Mouse (Mus musculus): ENCODE measurements around the gene Phactr2. TPM values are rescaled to one million over a fixed set of nuclear protein-coding genes. Genes with fewer than 3 reads are reported as not detected.

Phactr2 gene
- polyA plus RNA-seq, 1 experiment: not detected

DNA sequence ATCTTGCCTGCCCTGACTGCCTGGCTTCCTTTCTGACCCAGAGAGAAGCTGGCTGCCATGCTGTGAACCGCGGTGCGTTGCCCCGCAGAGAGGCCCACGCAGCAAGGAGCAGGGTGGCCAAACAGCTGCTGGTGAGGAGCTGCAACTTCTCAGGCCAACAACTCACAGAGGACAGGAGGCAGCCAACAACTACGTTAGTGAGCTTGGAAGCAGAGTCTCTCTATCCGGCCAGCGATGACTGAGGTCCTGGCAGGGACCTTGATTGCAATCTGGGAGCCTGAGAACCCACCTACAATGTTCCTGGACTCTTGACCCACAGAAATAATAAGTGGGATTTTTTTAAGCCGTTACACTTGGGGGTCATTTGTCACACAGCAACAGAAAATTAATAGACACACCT, 49.0 kb downstream of the Phactr2 start:
- TF ChIP-seq GATA1 (IDR thresholded peaks at IDR 0.05; ENCODE audit: low read length): no peak

DNA sequence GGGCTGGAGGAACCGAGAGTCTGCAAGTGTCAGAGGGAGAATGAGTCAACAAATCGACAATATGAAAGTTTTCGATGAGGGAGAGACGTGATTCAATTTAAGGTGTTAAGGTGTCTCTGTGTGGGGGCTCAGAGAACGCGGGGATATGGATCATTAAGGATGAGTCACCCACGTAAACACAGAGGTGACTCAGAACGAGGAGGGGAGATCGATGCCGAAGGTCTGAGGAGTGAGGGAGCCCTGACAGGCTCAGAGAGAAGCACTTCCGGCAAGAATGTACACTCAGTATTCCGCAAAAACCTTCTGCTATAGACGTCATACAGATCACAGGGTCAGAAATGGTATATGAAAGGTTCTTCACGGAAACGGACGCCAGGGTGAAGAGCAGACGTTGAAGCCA, 49.7 kb downstream of the Phactr2 start:
- no peak for TF ChIP-seq GATA1 (IDR thresholded peaks at IDR 0.05; ENCODE audit: low read length)

DNA sequence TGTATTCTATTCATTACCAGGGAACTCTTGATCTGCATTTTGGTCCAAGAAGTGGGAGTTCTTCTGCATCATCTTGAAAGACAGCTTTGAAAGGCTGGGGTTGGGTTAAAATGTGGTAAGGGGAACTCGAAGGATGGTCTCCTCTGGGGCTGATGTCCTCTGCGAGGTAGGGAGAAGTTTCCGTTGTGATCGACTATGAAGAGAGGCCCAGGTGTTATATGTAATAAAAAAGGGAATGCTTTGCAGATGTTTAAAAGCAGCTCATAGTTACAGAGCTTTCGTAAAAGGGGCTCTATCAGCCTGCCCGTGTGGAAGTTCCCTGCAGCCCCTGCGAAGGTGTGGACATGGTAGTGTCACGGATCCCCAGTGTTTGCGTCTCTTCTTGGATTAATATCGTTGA, 50.2 kb downstream of the Phactr2 start:
- no peak for TF ChIP-seq GATA1 (IDR thresholded peaks at IDR 0.05; ENCODE audit: low read length)

DNA sequence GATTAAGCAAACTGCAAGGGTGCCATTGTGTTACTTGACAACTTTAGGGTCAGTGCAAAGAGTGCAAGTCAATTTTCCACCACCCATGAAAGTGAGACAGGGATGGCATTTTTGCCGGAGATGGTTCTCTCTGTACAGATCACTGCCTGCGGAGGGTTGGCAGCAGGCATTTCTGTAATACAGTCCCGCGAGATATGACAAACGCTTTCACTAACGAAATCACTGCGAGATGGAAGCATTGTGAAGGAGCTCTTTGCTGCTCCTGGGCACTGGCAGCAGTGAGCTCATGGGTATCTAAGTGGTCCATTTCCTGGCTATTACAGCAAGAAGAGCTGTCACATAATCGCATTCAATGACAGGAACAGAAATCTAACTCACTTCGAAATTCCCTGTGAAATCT, 52.1 kb downstream of the Phactr2 start:
- no peak for TF ChIP-seq GATA1 (IDR thresholded peaks at IDR 0.05; ENCODE audit: low read length)

DNA sequence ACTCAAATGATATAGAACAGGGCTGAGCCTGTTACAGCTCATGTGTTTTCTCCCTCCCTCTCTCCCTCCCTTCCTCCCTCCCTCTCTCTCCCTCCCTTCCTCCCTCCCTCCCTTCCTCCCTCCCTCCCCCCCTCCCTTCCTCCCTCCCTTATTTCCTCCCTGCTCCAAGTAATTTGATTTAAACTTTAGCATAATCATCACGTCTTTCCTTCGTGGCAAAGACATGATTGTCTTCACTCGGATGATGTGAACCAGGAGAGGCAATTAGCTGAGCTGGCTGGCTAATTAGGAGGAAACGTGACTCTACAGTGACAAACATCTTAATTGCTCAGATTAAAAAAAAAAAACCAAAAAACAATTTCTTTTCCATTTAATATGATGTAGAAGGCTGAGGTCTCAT, 55.0 kb downstream of the Phactr2 start:
- no peak for TF ChIP-seq GATA1 (IDR thresholded peaks at IDR 0.05; ENCODE audit: low read length)

DNA sequence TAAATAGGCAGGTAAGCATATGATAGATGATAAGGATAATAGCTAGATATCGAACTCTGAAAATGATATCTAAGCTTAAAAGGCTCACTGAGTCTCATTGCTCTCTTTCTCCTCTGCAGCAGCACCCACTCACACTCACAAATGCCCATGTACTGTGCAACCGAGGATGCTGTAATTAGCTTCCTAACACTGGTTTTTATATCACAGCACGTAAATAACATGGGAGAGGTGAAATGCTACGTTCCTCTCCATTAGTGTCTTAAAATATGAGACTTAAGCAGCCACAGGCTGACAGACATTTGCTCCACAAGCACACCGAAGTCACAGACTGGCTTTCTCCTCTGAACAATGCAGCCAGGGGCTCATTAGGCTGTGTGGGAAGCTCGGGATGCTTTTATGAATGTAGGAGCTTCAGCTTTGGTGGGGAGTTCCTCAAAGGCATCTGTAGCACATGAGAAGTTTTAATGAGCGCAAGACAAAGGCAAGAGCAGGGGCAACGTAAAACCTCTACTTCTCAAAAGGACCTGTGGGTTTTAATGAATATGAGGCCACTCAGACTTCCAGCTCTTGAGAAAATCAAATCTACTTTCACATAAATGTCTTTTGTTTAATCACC, 58.6 kb downstream of the Phactr2 start:
- no peak for TF ChIP-seq GATA1 (IDR thresholded peaks at IDR 0.05; ENCODE audit: low read length)

DNA sequence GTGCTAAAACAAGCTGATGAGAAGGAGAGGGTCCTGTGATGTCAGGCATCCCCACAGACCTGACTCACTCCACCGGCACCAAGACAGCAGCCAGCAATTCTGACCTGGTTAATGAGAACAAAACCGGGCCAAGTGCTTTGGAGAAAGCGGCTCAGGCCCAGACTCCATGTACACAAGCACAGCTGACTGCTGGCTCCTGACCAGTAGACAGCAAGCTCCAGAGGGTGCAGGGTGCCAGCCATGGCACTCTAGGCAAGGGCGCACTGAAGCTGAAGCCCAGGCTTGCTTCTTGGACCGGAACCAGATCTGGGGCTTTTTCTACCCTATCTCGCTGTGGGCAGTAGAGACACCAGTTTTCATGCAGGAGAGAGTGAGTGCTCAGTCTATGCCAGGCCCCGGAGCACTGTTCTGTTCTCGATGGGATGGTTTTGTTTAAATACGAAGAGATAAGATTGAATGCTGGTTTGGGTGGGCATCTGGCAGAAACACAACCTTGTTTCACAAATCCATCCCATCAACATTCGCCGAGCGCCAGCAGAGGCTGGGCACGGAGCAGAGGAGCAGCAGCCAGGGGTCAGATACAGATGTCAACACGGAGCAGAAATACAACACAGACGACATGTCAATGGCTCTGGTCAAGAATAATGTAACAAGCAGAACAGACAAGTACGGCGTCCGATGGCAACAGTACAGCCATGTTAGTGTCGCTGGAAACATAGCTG, 61.8 kb downstream of the Phactr2 start:
- TF ChIP-seq GATA1 (IDR thresholded peaks at IDR 0.05; ENCODE audit: low read length): no peak

DNA sequence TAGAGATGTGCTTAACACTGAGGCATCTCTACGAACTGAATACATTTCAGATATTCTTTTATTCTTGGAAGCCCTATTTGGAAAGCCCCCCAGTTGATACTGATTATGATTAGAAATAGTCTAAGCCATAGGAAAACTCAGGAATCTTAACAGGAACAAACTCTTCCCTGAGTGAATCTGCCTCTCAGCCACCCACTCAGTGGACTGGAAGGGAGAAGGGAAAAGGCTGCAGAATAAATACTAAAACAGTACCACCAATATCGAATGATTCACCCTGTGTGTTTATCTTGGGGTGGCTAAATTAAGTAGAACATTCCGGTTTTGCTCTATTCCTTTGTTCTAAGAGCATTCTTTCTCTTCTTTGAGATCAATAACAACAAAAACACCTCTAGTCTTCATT, 63.2 kb downstream of the Phactr2 start:
- no peak for TF ChIP-seq GATA1 (IDR thresholded peaks at IDR 0.05; ENCODE audit: low read length)

DNA sequence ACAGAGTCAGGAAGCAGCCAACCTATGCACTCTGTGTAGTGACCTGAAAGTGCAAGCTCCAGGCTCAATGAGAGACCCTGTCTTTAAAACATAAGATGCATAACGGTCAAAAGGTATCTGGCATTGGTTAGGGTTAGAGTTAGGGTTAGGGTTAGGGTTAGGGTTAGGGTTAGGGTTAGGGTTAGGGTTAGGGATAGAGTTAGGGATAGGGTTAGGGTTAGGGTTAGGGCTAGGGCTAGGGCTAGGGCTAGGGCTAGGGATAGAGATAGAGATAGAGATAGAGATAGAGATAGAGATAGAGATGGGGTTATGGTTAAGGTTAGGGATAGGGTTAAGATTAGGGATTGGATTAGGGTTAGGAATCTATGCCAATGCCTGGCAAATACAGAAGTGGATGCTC, 72.2 kb downstream of the Phactr2 start:
- TF ChIP-seq GATA1 (IDR thresholded peaks at IDR 0.05; ENCODE audit: low read length): no peak

DNA sequence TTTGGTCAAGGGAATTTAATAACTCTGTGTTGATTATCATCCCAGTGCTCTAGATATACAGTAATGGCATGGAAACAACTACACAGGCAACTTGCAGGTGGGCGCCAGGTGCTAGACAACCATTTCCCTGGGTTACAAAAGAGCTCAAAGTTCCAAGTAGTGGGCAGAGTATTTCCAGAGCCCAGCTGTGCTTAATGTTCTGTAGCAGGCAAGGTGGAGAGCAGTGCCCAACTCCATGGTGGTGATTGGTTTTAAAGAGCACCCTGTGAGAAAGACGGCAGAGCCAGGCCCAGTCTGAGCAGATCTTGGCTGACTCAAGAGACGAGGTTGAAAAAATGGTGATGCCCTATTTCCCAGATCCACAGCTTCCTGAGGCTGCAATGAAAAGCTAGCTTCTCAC, 78.5 kb downstream of the Phactr2 start:
- TF ChIP-seq GATA1 (IDR thresholded peaks at IDR 0.05; ENCODE audit: low read length): no peak

DNA sequence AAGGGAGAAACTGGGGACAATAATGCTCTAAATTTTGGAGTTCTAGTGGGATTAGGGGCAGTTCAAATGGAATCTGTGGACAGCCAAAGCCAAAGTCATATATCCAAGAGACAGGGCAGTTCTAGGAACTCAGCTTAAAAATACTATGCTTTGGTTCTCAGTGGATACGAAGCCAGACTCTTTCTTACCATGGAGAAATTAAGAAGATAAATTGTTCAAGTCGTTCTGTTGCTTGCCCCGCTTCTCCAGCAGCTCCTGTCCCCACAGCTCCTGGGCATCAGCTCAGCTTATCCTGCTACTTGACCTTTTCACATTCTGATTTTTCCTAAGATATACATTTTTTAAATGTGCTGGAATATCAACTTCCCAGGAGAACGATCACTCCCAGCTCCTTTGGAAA, 80.2 kb downstream of the Phactr2 start:
- TF ChIP-seq GATA1 (IDR thresholded peaks at IDR 0.05; ENCODE audit: low read length): no peak

DNA sequence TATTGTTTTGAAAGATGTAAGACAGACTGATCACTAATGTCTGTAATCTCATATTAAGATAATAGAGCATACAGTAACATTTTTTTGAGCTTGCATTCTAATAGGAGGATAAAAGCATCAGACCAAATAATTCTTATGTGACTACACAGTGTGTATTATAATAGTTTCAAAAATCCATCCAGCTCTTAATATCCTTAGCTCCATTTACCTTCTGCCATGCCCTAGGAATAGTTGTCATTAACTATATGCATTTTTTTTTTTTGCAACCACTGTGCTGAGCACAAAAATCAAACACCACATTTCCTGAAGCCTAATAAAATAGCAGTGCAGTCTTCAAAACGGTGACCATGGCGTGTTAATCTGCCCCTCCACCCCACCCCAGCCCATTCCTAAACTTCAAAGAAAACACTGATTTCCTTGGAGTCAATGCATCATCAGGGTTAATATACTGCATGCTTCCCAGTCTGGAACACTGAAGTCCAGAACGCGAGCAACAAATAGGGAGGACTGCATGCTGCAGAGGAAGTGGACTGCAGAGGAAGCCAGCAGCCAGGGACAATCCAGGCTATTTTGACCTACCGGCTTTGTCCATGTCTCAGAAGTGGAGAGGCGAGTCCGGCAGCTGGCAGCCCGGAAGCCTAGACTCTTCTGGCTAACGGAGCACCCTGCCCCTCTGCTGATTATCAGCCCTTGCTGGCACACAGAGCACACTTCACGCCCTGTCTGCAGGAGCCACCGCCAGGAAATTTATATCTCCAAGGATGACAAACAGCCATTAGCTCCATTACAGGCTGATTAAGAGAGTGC, 85.9 kb downstream of the Phactr2 start:
- no peak for TF ChIP-seq GATA1 (IDR thresholded peaks at IDR 0.05; ENCODE audit: low read length)

DNA sequence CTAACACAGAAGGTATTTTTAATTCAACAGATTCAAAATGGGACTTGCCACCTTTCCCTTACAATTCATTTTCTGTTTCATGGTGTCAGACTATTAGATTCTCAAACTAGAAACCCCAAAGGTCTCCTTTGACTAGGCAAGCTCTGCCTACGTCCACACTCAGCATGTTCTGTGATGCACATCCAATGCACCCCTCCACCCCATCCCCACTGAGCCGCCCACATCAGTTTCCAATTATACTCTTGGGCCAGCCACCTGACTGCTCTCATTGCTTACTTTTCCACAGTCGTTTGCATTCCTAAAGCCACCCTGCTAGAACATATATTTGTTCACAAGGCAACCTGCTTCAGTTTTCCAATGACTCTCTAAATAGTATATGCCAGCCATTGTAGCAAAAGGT, 89.3 kb downstream of the Phactr2 start:
- no peak for TF ChIP-seq GATA1 (IDR thresholded peaks at IDR 0.05; ENCODE audit: low read length)

DNA sequence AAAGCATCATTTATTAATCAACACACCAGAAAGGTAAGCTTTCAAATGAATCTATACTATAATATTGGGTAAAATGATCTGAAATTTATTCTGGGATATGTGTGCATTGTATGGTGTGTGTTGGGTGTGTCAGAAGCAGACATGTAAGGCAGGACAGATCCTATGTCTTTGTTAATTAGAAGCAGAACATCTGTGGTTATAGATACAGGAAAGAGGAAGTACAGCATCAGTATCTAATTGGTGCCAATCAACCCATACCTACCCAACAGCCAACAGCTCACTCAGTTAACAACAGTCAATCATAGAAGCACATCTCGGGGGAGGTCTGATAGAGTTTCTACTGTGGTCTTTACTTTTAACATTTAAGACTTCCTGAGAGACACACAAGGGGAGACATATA, 96.3 kb downstream of the Phactr2 start:
- TF ChIP-seq GATA1 (IDR thresholded peaks at IDR 0.05; ENCODE audit: low read length): peak; percentile 8

DNA sequence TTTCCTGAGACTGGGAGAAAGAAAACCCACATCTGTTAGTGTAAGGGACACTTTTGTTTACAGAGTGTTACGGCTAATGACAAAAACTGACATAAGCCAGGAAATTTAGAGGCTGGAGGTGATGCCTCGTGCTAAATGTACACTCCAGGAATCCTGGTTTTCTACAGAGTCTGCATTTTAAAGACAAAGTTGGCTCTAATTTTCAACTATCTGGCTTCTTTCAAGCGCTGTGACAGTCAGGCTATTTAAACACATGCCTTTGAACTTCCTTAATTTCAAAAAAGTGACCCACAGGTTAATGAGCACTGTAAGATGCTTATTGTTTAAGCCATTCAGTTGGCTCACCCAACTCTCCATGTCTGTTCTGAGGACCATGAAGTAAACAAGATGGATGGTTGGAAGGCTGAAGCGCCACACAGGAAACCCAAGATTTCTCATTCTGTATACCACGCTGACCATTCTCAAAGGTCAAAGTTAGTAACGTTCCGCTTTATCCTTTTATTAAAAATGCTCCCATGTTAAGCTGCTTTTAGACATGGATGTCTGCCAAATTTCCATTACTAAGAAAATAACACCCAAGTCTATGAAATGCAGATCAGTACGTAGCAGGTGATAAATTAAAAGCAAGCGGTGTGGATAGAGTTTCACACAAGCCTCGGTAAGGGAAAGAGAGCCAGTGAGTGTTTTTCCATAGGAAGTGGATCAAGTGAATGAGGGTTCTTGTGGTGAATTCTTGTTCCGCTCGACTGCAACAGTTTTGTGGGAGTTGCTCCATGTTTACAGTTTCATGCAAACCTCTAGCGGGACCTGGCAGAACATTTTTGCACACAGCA, 97.6 kb downstream of the Phactr2 start:
- TF ChIP-seq GATA1 (IDR thresholded peaks at IDR 0.05; ENCODE audit: low read length): no peak

DNA sequence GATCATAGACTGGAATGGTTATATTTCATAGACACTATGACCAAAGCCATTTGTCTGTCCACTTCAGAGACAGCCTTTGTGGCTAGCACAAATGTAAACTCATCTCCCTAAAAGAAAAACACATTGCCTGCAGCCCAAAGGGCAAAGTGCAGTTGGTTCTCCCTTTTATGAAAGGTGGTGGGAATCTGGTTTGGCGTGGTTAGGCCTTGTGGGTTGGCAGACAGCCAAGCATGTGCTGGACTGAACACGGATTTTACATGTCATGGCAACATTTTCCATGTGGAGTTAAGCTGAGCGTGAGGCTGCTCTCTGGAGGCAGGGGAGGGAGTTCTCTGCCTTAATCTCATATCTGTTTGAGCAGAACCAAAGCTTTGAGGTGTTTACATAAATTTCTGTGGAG, 98.4 kb downstream of the Phactr2 start:
- no peak for TF ChIP-seq GATA1 (IDR thresholded peaks at IDR 0.05; ENCODE audit: low read length)
